Mouse (Mus musculus) small intestine, adult 2 months (tissue): ENCODE measurements around the gene Yeats2. TPM values are rescaled to one million over a fixed set of nuclear protein-coding genes. Genes with fewer than 3 reads are reported as not detected.
A peak's percentile ranks its signal among the peaks of the same experiment; 100 is the strongest.

Experiments
- H3K27ac ChIP-seq: fragments of 200-500 bp; 2 replicates; pipeline ENCODE4 v1.5.1; 2012; ENCODE audit warnings: low read depth, low read length, control low read depth, inconsistent platforms; ENCODE audit not compliant: insufficient read depth
- H3K27me3 ChIP-seq: fragments of 200-500 bp; 2 replicates; pipeline ENCODE4 v1.6.1; 2012; ENCODE audit warnings: mild to moderate bottlenecking, moderate library complexity, low read length, inconsistent platforms; ENCODE audit not compliant: control insufficient read depth, insufficient read depth
- H3K36me3 ChIP-seq: fragments of 200-500 bp; 2 replicates; pipeline ENCODE4 v1.6.1; 2012; ENCODE audit warnings: mild to moderate bottlenecking, low read length, control low read depth, inconsistent platforms; ENCODE audit not compliant: control insufficient read depth, insufficient read depth
- H3K4me1 ChIP-seq: fragments of 200-500 bp; 2 replicates; pipeline ENCODE4 v1.6.1; 2012; ENCODE audit warnings: low read length, inconsistent platforms, mixed read lengths; ENCODE audit not compliant: control insufficient read depth, insufficient read depth, insufficient read length
- H3K4me3 ChIP-seq: fragments of 200-500 bp; 2 replicates; pipeline ENCODE4 v1.5.1; 2012; ENCODE audit warnings: low read depth, mild to moderate bottlenecking, control low read depth, inconsistent platforms, low read length, moderate library complexity
- CTCF ChIP-seq: fragments of 200-500 bp; IDR thresholded peaks from 2 replicates; pipeline ENCODE4 v1.5.1; 2012; ENCODE audit warnings: low read depth, mild to moderate bottlenecking, control low read depth, inconsistent platforms, low read length, moderate library complexity, mixed read lengths; ENCODE audit not compliant: insufficient replicate concordance, insufficient read length; ENCODE audit errors: extremely low read depth
- POLR2A ChIP-seq: fragments of 200-500 bp; IDR thresholded peaks from 2 replicates; pipeline ENCODE4 v1.6.1; 2012; ENCODE audit warnings: low read depth, mild to moderate bottlenecking, control low read depth, inconsistent platforms, low read length, moderate library complexity
- WGBS: fragments of 180-500 bp; shearing (Covaris S2); methylation state at CpG from one replicate; pipeline ENCODE4 v1.1.7; 2018; 5-methylcytosine and 5-hydroxymethylcytosine counted together
- polyA plus RNA-seq: library from polyadenylated mRNA; depleted of rRNA; stranded (reverse); fragments of >200 nt; gene quantifications from 2 replicates; pipeline ENCODE4 v1.2.3, GENCODE M21; 2012

Yeats2 gene
- polyA plus RNA-seq, 1 experiment, result 7.3 TPM

DNA sequence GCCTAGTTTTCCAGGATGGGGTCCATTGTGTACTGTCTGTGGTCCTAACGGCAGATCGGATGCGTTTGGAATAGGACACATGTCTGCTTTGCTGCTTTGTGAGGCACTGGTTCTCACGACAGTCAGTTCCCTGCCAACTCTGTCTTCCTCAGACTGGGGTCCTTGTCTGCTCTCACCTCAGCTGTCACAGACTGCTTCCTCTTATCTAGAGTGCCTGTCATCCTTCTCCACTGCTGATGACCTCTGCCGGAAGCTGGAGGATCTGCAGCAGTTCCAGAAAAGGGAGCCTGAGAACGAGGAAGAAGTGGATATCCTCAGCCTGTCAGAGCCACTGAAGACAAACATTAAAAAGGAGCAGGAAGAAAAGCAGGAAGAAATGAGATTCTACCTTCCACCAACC lies 86.6 kb downstream of the Yeats2 start:
- Histone ChIP-seq H3K4me3 (no peak overlapping the region), H3K27me3 (no peaks in the 10 kb centered on the region), H3K4me1 (no peaks in the 10 kb centered on the region), H3K36me3 (peaks cover 41% of the 10 kb centered on the region), H3K27ac (no peak overlapping the region)
- 71% methylated on average over 6 of the region's 6 CpGs for WGBS
- TF ChIP-seq POLR2A (no peak), CTCF (no peak)

DNA sequence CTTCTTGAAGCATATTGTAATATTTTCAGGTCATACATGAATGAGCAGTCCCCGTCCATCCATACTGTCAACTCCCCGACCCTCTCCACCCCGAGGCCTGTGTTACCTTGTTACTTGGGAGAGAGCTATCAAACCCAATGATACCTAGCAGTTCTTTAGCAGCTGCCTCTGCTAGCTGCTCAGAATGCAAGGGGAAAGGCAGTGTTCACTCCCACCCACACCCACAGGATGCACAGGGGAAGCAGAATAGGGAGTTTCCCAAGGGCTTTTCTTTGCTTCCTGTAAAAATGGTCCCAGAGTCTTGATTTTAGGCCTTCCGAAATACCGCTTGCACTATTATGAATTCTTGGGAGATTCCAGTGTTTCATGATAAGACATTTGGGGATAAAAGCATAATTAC lies 87.3 kb downstream of the Yeats2 start:
- Histone ChIP-seq H3K36me3 (peaks cover 36% of the 10 kb centered on the region), H3K27me3 (no peaks in the 10 kb centered on the region), H3K4me3 (no peak overlapping the region), H3K4me1 (no peaks in the 10 kb centered on the region), H3K27ac (no peak overlapping the region)
- WGBS, result 94% methylated on average over 5 of the region's 5 CpGs
- TF ChIP-seq CTCF (no peak), POLR2A (no peak)

DNA sequence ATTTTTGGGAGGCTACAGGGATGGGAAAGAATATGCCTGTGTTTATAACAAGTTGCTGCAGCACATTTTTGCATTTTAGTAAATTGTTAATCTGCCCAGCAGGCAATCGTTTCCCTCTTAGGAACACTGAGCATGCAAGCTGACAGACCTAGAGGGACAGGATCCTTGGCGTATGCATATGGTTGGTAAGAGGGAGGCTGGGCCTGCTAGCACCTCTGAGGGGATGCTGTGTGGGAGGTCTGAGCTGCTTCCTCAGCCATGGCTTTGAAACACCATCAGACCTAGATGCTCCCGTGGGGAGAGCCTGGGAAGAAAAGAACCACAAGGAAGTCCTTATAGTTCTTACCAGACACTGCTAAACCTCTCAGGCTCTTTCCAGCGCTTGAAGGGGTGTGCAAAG lies 93.5 kb downstream of the Yeats2 start:
- Histone ChIP-seq H3K4me1 (no peaks in the 10 kb centered on the region), H3K4me3 (no peak overlapping the region), H3K27me3 (no peaks in the 10 kb centered on the region), H3K27ac (no peak overlapping the region), H3K36me3 (peaks cover 18% of the 10 kb centered on the region)
- TF ChIP-seq CTCF, result no peak
- TF ChIP-seq POLR2A, result no peak
- WGBS, result 69% methylated on average over 4 of the region's 4 CpGs

DNA sequence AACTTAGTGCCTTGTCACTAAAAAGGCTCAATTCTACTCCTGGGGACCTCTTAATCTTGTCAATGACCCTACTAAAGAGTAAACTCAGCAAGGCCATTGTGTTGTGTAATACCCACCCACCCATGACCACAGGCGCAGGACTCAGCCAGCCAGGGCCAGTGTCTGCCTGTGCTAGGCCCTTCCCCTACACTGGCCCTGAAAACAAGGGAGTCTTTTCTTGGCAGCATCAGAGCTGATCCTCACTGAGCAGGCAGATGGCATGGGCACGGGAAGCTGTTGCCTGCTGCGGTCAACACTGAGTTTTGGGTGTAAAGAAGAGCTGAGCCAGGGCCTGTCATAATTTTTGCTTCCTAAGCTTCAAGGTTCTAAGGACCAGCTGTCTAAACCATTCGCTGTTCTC lies 96.6 kb downstream of the Yeats2 start:
- Histone ChIP-seq H3K4me3 (no peak overlapping the region), H3K27me3 (peaks cover 13% of the 10 kb centered on the region), H3K4me1 (no peaks in the 10 kb centered on the region; the same call in 1 of the 2 replicates), H3K36me3 (no peaks in the 10 kb centered on the region), H3K27ac (no peak overlapping the region)
- TF ChIP-seq CTCF (no peak), POLR2A (no peak)
- 77% methylated on average over 4 of the region's 4 CpGs for WGBS

DNA sequence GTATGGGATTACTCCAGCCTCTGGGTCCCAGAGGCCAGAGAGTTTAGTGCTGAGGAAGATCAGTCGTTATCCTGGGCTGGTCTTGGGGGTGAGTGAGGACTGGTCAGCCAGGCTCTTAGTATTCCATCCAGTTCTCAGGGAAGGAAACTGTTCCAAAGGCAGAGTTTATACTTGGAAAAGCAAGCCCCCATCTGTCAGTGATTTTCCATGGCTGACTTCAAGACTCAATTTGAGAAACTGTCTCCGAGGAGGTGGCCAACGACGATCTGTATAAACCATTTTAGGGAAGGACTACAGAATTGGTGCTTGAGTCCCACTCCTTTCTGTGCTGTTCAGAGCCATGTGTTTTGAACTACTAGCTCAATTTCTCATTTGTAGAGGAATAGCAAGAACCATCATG lies 97.8 kb downstream of the Yeats2 start:
- H3K36me3 ChIP-seq, result no peaks in the 10 kb centered on the region
- WGBS, result 85% methylated on average over 4 of the region's 4 CpGs

DNA sequence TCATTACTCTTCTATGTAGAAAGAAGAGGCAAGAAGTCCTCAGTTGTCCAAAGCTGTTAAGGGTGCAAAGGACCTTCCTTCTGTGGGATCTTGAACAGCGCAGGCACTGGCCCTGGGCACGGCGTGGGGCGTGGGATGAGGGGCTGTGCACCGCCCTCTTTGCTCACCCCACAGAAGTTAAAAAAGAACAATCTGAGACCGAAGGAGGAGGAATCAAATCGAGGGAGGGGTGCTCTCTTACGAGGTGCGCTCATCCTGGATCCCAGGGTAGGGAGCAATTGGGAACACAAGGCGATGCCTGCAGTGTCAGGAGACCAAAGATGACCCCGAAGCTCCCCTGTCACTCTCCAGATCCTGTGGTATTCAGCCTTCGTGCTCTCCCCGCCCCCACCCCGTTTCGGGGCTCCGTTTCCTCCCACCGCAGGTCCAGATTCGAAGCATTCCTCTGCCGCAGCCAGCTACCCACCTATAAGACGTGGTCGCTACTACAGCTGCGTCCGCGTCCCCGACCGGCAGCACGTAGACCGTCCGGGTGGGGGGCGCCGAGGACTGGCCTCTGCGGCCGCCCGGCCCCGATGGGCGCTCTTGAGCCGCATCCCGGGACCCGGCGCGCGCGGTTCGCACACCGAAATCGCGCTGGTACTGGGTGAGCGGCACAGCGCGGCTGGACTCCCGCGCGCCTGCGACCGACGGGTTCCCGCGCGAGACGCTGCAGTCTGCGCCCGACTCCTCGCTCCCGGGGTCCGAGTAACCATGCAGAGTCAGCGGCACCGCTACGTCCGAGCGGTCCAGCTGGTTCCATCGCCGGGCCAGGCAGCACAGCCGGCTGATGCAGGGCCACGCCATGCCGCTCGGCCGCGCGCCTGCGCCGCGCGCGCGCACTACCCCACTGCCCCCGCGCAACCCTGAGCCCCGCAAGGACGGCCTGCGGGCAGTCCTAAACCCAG lies 99.9 kb downstream of the Yeats2 start, which contains the start of gene Map6d1:
Gene Map6d1, minus strand, starts transcription at position 891 of the 947 bp plus-strand sequence.
- peak within 1 kb of the TSS; percentile 91 for H3K4me3 ChIP-seq
- no peaks in the 10 kb centered on the region; the same call in 1 of the 2 replicates for H3K4me1 ChIP-seq
- H3K27ac ChIP-seq, result no peak within 1 kb of the TSS
- peaks cover 13% of the 10 kb centered on the region for H3K27me3 ChIP-seq
- WGBS, result 1% methylated on average over 90 of the region's 90 CpGs
- no peak for TF ChIP-seq CTCF
- TF ChIP-seq POLR2A, result no peak
- no peaks in the 10 kb centered on the region for H3K36me3 ChIP-seq

More for the DNA sequence above, 97.8 kb downstream of the Yeats2 start:
- peaks cover 13% of the 10 kb centered on the region for H3K27me3 ChIP-seq
- H3K27ac ChIP-seq, result no peak overlapping the region
- no peaks in the 10 kb centered on the region; the same call in 1 of the 2 replicates for H3K4me1 ChIP-seq
- TF ChIP-seq CTCF (no peak), POLR2A (no peak)
- H3K4me3 ChIP-seq, result no peak overlapping the region

DNA sequence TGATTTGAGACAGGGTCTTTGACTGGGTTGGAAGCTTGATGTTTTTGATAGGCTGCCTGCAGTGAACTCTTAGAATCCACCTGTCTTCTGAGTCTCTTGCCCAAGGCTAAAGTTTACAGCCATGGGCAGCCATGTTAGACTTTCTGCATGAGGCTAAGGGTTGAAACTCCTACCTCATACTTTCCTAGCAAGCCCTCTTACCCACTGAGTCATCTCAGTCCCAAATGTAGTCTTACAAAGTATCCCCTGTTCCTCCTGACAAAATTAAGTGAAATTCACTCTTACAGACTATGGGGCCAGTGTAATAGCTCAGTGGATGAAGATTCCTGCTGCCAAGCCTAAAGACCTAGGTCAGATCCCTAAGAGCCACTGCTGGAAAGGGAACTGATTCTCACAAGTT lies 106.2 kb downstream of the Yeats2 start:
- TF ChIP-seq POLR2A (no peak), CTCF (no peak)
- Histone ChIP-seq H3K27me3 (no peaks in the 10 kb centered on the region), H3K36me3 (no peaks in the 10 kb centered on the region), H3K4me3 (no peak overlapping the region), H3K27ac (no peak overlapping the region), H3K4me1 (no peaks in the 10 kb centered on the region)
